Mouse (Mus musculus): Measurements from ENCODE around the gene Tmem120b.

DNA sequence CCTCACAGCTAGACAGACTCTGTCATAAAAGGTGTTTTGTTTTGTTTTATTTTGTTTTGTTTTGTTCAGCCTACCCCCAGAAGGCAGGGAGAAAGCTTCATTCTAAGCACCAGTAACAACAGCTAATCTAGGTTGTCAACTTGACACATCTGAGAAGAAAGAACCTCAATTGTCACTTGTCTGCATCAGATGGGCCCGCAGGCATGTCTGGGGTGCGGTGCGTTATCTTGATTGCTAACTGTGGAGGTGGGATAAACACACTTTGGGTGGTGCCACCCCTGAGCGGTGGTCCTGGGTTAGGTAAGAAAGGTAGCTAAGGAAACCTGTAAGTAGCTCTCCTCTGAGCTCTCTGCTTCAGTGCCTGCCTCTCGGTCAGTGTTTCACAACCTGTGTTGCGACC is 58.8 kb downstream of the Tmem120b start:
- TF ChIP-seq CTCF (IDR thresholded peaks at IDR 0.05) (no peak), EP300 (IDR thresholded peaks at IDR 0.05) (no peak)

Measured in lung, postnatal 0 days (tissue).